8 mouse cellular contexts compared by ENCODE assay signal in the genomic region with DNA sequence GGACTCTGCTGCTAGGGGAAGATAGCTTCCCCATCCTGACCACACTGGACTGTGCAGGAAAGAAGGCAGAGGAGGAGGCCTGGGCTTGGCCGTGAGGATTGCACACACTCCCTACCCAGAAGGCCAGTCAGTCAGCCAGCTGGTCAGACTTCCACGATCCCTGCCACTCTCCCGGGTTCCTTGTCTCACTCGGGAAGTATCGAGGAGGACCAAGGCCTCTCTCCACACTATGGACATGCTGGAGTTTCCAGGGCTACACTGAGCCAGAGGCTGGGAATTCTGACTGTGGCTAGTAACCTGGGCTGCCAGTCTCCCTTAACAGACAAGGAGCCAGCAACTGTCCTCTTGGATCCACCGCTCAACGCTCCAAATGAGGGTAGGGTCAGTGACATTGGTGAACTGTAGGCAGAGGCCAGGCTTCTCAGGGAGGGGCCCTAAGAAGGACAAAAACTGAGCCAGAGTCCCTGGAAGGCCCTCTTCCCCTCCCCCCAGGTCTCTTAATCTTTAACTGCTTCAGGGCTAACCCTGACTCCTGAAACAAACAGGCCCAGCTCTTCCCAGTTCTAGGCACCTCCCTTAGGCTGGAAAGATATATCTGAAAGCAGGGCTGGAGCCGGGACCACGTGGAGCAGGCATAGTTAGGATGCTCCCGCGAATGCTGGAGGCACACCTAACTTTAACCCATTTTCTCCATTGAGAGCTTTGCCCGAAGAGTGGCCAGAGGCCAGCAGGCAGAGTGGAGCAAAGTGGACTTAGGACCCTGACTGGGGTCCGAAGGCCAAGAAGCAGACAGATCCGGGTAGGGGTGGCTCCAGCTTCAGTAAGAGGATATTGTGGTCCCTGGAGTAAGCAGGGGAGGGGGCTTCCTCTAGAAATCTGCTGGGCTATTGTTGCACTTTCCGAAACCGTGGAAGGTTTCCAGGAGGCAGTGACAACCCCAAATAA. TPM values are rescaled to one million over a fixed set of nuclear protein-coding genes. Genes with fewer than 3 reads are reported as not detected.
DNase-seq lines count a peak whose midpoint lies in the region; ATAC-seq and TF ChIP-seq lines count a peak whose summit lies in the region.

No protein-coding gene starts in this region.

- 4% methylated on average over 16 of the region's 16 CpGs for WGBS in hindbrain, embryonic 14.5 days
- 7% methylated on average over 16 of the region's 16 CpGs for WGBS in liver, adult 2 months
- whole genome bisulfite sequencing in neural tube, embryonic 13.5 days: 4% methylated on average over 16 of the region's 16 CpGs

- H3K36me3 ChIP-seq in hindbrain, embryonic 14.5 days (replicated peaks; ENCODE audit: control insufficient read depth, insufficient read depth): no peaks in the 10 kb centered on the region
- no peaks in the 10 kb centered on the region for H3K36me3 ChIP-seq in liver, adult 2 months (ENCODE audit: control insufficient read depth, insufficient read depth, low read length)
- H3K36me3 ChIP-seq in neural tube, embryonic 13.5 days: no peaks in the 10 kb centered on the region

- peaks cover 19% of the 10 kb centered on the region; the same call in 1 of the 2 replicates for H3K79me2 ChIP-seq in liver, adult 2 months (ENCODE audit: control insufficient read depth, insufficient read depth, low read length)

- TF ChIP-seq POLR2A in embryonic fibroblast, embryonic 13.5 days (IDR thresholded peaks at IDR 0.05; ENCODE audit: low read depth, low read length): no peak
- 0 out of 2 replicates have a peak, but pooled peaks have one; percentile 36 for TF ChIP-seq POLR2A in liver, adult 2 months (IDR thresholded peaks at IDR 0.05; ENCODE audit: extremely low read depth, insufficient read depth, low read length)

- H3K4me1 ChIP-seq in embryonic fibroblast, embryonic 13.5 days (ENCODE audit: control insufficient read depth, insufficient read depth, low read length): 0 out of 2 replicates have a peak, but pooled peaks cover 4% of the 10 kb centered on the region
- H3K4me1 ChIP-seq in hindbrain, embryonic 14.5 days (replicated peaks; ENCODE audit: control insufficient read depth, insufficient read depth, low read length): peaks cover 37% of the 10 kb centered on the region
- H3K4me1 ChIP-seq in liver, adult 2 months (ENCODE audit: control insufficient read depth, insufficient read depth, low read length): peaks cover 10% of the 10 kb centered on the region; the same call in 1 of the 2 replicates
- H3K4me1 ChIP-seq in neural tube, embryonic 13.5 days (replicated peaks): peaks cover 56% of the 10 kb centered on the region

- H3K27ac ChIP-seq in embryonic fibroblast, embryonic 13.5 days (ENCODE audit: insufficient read depth, low read length): no peak overlapping the region
- H3K27ac ChIP-seq in hindbrain, embryonic 14.5 days: peak overlapping the region; percentile 97
- peak overlapping the region; percentile 100 for H3K27ac ChIP-seq in liver, adult 2 months (replicated peaks; ENCODE audit: insufficient read depth, low read depth, low read length)
- H3K27ac ChIP-seq in neural tube, embryonic 13.5 days (replicated peaks): peak overlapping the region; percentile 99

- ATAC-seq in hindbrain, embryonic 14.5 days (ENCODE audit: low FRiP score): peak; percentile 18; the same call in 1 of the 2 replicates
- ATAC-seq in neural tube, embryonic 13.5 days (ENCODE audit: low read depth): no peak

- peak overlapping the region; percentile 98 for H3K4me2 ChIP-seq in hindbrain, embryonic 14.5 days (replicated peaks)
- peak overlapping the region; percentile 99 for H3K4me2 ChIP-seq in neural tube, embryonic 13.5 days

- H3K9ac ChIP-seq in hindbrain, embryonic 14.5 days: peak overlapping the region; percentile 98
- H3K9ac ChIP-seq in liver, adult 2 months (ENCODE audit: low read depth, low read length): peak overlapping the region; percentile 85
- peak overlapping the region; percentile 100 for H3K9ac ChIP-seq in neural tube, embryonic 13.5 days

- H3K4me3 ChIP-seq in embryonic fibroblast, embryonic 13.5 days (ENCODE audit: insufficient read depth, low read length): peak overlapping the region; percentile 94; the same call in 1 of the 2 replicates
- H3K4me3 ChIP-seq in hindbrain, embryonic 14.5 days (replicated peaks; ENCODE audit: low read length): peak overlapping the region; percentile 69
- peak overlapping the region; percentile 64 for H3K4me3 ChIP-seq in liver, adult 2 months (ENCODE audit: insufficient read depth, low read depth, low read length)
- peak overlapping the region; percentile 95 for H3K4me3 ChIP-seq in neural tube, embryonic 13.5 days

- DNase-seq in ovary, adult 18-20 months (ENCODE audit: low spot score): peak; percentile 72
- DNase-seq in ovary, postnatal 10 days (ENCODE audit: low spot score): no peak
- peak; percentile 49 for DNase-seq in hindbrain, embryonic 14.5 days (ENCODE audit: low spot score)
- peak; percentile 99 for DNase-seq in liver, adult 2 months (ENCODE audit: extremely low read depth, low read depth, low spot score)
- no peak for DNase-seq in spleen, postnatal 14 days (ENCODE audit: low spot score in 2 of 2)
- DNase-seq in frontal cortex, postnatal 36 days (ENCODE audit: low spot score in 2 of 2): no peak

- H3K9me3 ChIP-seq in hindbrain, embryonic 14.5 days (ENCODE audit: control insufficient read depth, low read length): no peaks in the 10 kb centered on the region
- no peaks in the 10 kb centered on the region for H3K9me3 ChIP-seq in neural tube, embryonic 13.5 days

- H3K27me3 ChIP-seq in hindbrain, embryonic 14.5 days (ENCODE audit: control insufficient read depth, insufficient read depth, low read length): no peaks in the 10 kb centered on the region
- H3K27me3 ChIP-seq in liver, adult 2 months (ENCODE audit: control insufficient read depth, insufficient read depth, low read length): no peaks in the 10 kb centered on the region
- H3K27me3 ChIP-seq in neural tube, embryonic 13.5 days: no peaks in the 10 kb centered on the region

- no peak for TF ChIP-seq CTCF in embryonic fibroblast, embryonic 13.5 days (IDR thresholded peaks at IDR 0.05; ENCODE audit: borderline replicate concordance, insufficient read depth, low read length)
- TF ChIP-seq CTCF in liver, adult 2 months (IDR thresholded peaks at IDR 0.05; ENCODE audit: low read depth, low read length): no peak

RNA-seq across cellular contexts. Expression of a gene that starts 33.5 kb away (rescaled TPM):
- polyA plus RNA-seq in embryonic fibroblast, embryonic 13.5 days (2011; ENCODE audit: insufficient read length, low read depth, missing spikeins): 107 and 113 TPM in 2 replicates
- polyA plus RNA-seq in hindbrain, embryonic 14.5 days (2014; fragmentation: Nextera tagmentation; extraction: Ambion mirVana): 92.9 and 93.8 TPM in 2 replicates
- total RNA-seq in liver, adult 2 months (2014; rRNA removed): 41.1 and 47.8 TPM in 2 replicates
- 75.1 and 90.2 TPM in 2 replicates for polyA plus RNA-seq in liver, adult 2 months (2012; rRNA removed)
- polyA plus RNA-seq in neural tube, embryonic 13.5 days (2015; fragmentation: Nextera tagmentation; extraction: Ambion mirVana): 103 and 108 TPM in 2 replicates

RNA-seq across cellular contexts. Expression of a gene that starts 48.1 kb away (rescaled TPM):
- polyA plus RNA-seq in embryonic fibroblast, embryonic 13.5 days (2011; ENCODE audit: insufficient read length, low read depth, missing spikeins): 17.9 and 18.6 TPM in 2 replicates
- polyA plus RNA-seq in hindbrain, embryonic 14.5 days (2014; fragmentation: Nextera tagmentation; extraction: Ambion mirVana): 15.9 and 16.3 TPM in 2 replicates
- total RNA-seq in liver, adult 2 months (2014; rRNA removed): 1.2 and 1.5 TPM in 2 replicates
- polyA plus RNA-seq in liver, adult 2 months (2012; rRNA removed): 3.4 and 3.5 TPM in 2 replicates
- polyA plus RNA-seq in neural tube, embryonic 13.5 days (2015; fragmentation: Nextera tagmentation; extraction: Ambion mirVana): 13.6 and 15.3 TPM in 2 replicates

Comparison
In these comparisons a context has a peak if more than half of its experiments do, and no peak if none do; other contexts are left out.
1. DNase-seq: peak in ovary, adult 18-20 months (single experiment), hindbrain, embryonic 14.5 days (single experiment) and liver, adult 2 months (single experiment); none in ovary, postnatal 10 days (single experiment), spleen, postnatal 14 days (0 of 2) and frontal cortex, postnatal 36 days (0 of 2).
2. Peak in every context shown above with its lines, with median percentiles within 50 percentile points of each other: H3K4me3 ChIP-seq and H3K9ac ChIP-seq.